17 mouse cellular contexts compared by ENCODE assay signal in the genomic region with DNA sequence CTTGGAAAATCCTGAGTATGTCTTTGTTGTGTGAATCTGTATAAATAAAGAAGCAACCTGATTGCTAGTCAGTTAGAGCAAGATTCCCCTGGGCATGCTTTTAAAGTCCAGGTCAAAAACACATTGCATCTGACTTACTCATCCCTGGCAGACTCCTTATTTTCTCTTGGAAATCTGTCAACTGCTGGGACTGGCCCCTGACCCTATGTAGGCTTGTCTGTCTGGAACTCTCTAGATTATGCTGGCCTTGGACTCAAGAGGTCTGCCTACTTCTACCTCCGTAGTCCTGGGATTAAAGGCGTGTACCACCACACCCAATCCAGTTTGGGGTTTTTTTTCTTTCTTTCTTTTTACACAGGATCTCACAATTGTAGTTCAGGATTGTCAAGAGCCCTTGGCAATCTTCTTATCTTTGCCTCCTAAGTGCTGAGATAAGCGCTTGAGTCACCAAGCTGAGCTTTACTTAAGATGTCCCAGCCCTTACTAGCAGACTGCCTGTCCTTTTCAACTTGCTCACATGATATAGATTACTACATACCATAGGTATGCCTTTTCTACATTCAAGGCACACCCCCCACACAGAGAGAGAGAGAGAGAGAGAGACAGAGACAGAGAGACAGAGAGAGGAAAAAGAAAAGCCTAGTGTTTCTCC. TPM values are rescaled to one million over a fixed set of nuclear protein-coding genes. Genes with fewer than 3 reads are reported as not detected.
DNase-seq lines count a peak whose midpoint lies in the region; ATAC-seq and TF ChIP-seq lines count a peak whose summit lies in the region.
"Had no signal": no experiment of that assay in that cellular context is flagged by ENCODE, and none has a peak within 500 bp of the region (broad histone marks: within the 10 kb centered on the region; RNA-seq: fewer than 3 reads in every experiment).

No protein-coding gene starts in this region.

- ATAC-seq in heart, postnatal 0 days (ENCODE audit: insufficient read depth, low read depth): peak; percentile 44; the same call in 1 of the 2 replicates
- peak; percentile 87 for ATAC-seq in intestine, embryonic 14.5 days (replicated peaks; ENCODE audit: low FRiP score, low TSS enrichment, low read depth)
- ATAC-seq in midbrain, embryonic 11.5 days (ENCODE audit: low FRiP score): no peak
- ATAC-seq in midbrain, postnatal 0 days (ENCODE audit: low FRiP score): no peak
- ATAC-seq: midbrain, embryonic 15.5 days had no signal

- no peak for TF ChIP-seq CTCF in heart, postnatal 0 days (IDR thresholded peaks at IDR 0.05; ENCODE audit: low read depth)
- TF ChIP-seq CTCF in heart, adult 2 months (IDR thresholded peaks at IDR 0.05): no peak
- no peak for TF ChIP-seq CTCF in midbrain, postnatal 0 days (IDR thresholded peaks at IDR 0.05)

- no peaks in the 10 kb centered on the region for H3K9me3 ChIP-seq in heart, postnatal 0 days (replicated peaks; ENCODE audit: control insufficient read depth, low read length)
- H3K9me3 ChIP-seq in intestine, embryonic 14.5 days (ENCODE audit: control insufficient read depth, low read length): no peaks in the 10 kb centered on the region
- no peaks in the 10 kb centered on the region for H3K9me3 ChIP-seq in midbrain, embryonic 11.5 days (ENCODE audit: control insufficient read depth, low read length)
- H3K9me3 ChIP-seq in midbrain, postnatal 0 days (ENCODE audit: low read length): no peaks in the 10 kb centered on the region
- H3K9me3 ChIP-seq: forebrain, embryonic 10.5 days; limb, embryonic 10.5 days; midbrain, embryonic 15.5 days; neural tube, embryonic 12.5 days had no signal

- no peak overlapping the region for H3K27ac ChIP-seq in heart, postnatal 0 days (ENCODE audit: low read depth)
- H3K27ac ChIP-seq in heart, adult 2 months: no peak overlapping the region
- H3K27ac ChIP-seq in intestine, embryonic 14.5 days (ENCODE audit: low read depth): no peak overlapping the region
- H3K27ac ChIP-seq in midbrain, embryonic 11.5 days (ENCODE audit: low read depth, low read length): no peak overlapping the region
- H3K27ac ChIP-seq in midbrain, postnatal 0 days (ENCODE audit: low read depth, low read length): no peak overlapping the region
- H3K27ac ChIP-seq: forebrain, embryonic 10.5 days; limb, embryonic 10.5 days; liver, embryonic 14.5 days; midbrain, embryonic 15.5 days; neural tube, embryonic 12.5 days had no signal

- no peak for TF ChIP-seq EP300 in heart, postnatal 0 days (IDR thresholded peaks at IDR 0.05; ENCODE audit: low read depth)
- no peak for TF ChIP-seq EP300 in heart, adult 2 months (IDR thresholded peaks at IDR 0.05; ENCODE audit: insufficient read depth, low read depth, low read length)

- peaks cover 24% of the 10 kb centered on the region for H3K4me1 ChIP-seq in heart, postnatal 0 days (ENCODE audit: control insufficient read depth, insufficient read depth)
- H3K4me1 ChIP-seq in heart, adult 2 months (ENCODE audit: control insufficient read depth, insufficient read depth, low read length): no peaks in the 10 kb centered on the region; the same call in 1 of the 2 replicates
- no peaks in the 10 kb centered on the region for H3K4me1 ChIP-seq in intestine, embryonic 14.5 days (replicated peaks; ENCODE audit: control insufficient read depth, insufficient read depth, low read length)
- no peaks in the 10 kb centered on the region for H3K4me1 ChIP-seq in midbrain, embryonic 11.5 days (ENCODE audit: control insufficient read depth, insufficient read depth, low read length)
- H3K4me1 ChIP-seq in midbrain, postnatal 0 days (ENCODE audit: insufficient read depth, low read length): no peaks in the 10 kb centered on the region
- H3K4me1 ChIP-seq: forebrain, embryonic 10.5 days; limb, embryonic 10.5 days; midbrain, embryonic 15.5 days; neural tube, embryonic 12.5 days had no signal

- no peak overlapping the region for H3K4me2 ChIP-seq in heart, postnatal 0 days (ENCODE audit: low read depth, low read length)
- no peak overlapping the region for H3K4me2 ChIP-seq in intestine, embryonic 14.5 days (ENCODE audit: low read length)
- H3K4me2 ChIP-seq in midbrain, embryonic 11.5 days: no peak overlapping the region
- H3K4me2 ChIP-seq in midbrain, postnatal 0 days (ENCODE audit: low read depth, low read length, poor library complexity, severe bottlenecking): no peak overlapping the region
- H3K4me2 ChIP-seq: midbrain, embryonic 15.5 days; neural tube, embryonic 12.5 days had no signal

- H3K9ac ChIP-seq in heart, postnatal 0 days (replicated peaks; ENCODE audit: low read depth, low read length): no peak overlapping the region
- H3K9ac ChIP-seq in heart, adult 2 months (ENCODE audit: low read depth, low read length): no peak overlapping the region
- H3K9ac ChIP-seq in intestine, embryonic 14.5 days (ENCODE audit: low read length): no peak overlapping the region
- H3K9ac ChIP-seq in midbrain, embryonic 11.5 days (ENCODE audit: low read length): no peak overlapping the region
- no peak overlapping the region for H3K9ac ChIP-seq in midbrain, postnatal 0 days (replicated peaks; ENCODE audit: low read length, poor library complexity, severe bottlenecking)
- H3K9ac ChIP-seq: liver, embryonic 14.5 days; midbrain, embryonic 15.5 days; neural tube, embryonic 12.5 days had no signal

- DNase-seq in heart, postnatal 0 days (ENCODE audit: low spot score): no peak
- DNase-seq in heart, adult 2 months: no peak
- DNase-seq in MN1 (ENCODE audit: low spot score): peak; percentile 32
- DNase-seq in intestine, embryonic 14.5 days (ENCODE audit: low spot score): no peak
- peak; percentile 79 for DNase-seq in lung, postnatal 36 days
- DNase-seq in midbrain, embryonic 11.5 days (ENCODE audit: low spot score, missing footprints): no peak
- DNase-seq in midbrain, postnatal 0 days (ENCODE audit: low spot score): no peak
- DNase-seq in cerebellum, postnatal 4 days (ENCODE audit: low spot score in 2 of 2): no peak
- DNase-seq: cerebellum, adult 18-20 months; heart, adult 18-20 months; spleen, adult 18-20 months; thymus, adult 18-20 months had no signal

- WGBS in heart, postnatal 0 days: 30% methylated on average over 3 of the region's 3 CpGs
- 37% methylated on average over 3 of the region's 3 CpGs for WGBS in heart, adult 2 months
- WGBS in intestine, embryonic 14.5 days: 47% methylated on average over 3 of the region's 3 CpGs
- WGBS in midbrain, embryonic 11.5 days: 86% methylated on average over 3 of the region's 3 CpGs
- WGBS in midbrain, postnatal 0 days: 86% methylated on average over 3 of the region's 3 CpGs

- TF ChIP-seq POLR2A in heart, adult 2 months (IDR thresholded peaks at IDR 0.05; ENCODE audit: insufficient read depth, low read depth, low read length): no peak

- H3K36me3 ChIP-seq in heart, postnatal 0 days (replicated peaks; ENCODE audit: control insufficient read depth, insufficient read depth, low read length): no peaks in the 10 kb centered on the region
- H3K36me3 ChIP-seq in heart, adult 2 months (ENCODE audit: control insufficient read depth, insufficient read depth, low read length): no peaks in the 10 kb centered on the region
- H3K36me3 ChIP-seq in intestine, embryonic 14.5 days (ENCODE audit: control insufficient read depth, insufficient read depth, low read length): no peaks in the 10 kb centered on the region
- no peaks in the 10 kb centered on the region for H3K36me3 ChIP-seq in midbrain, embryonic 11.5 days (ENCODE audit: control insufficient read depth, insufficient read depth, low read length)
- no peaks in the 10 kb centered on the region for H3K36me3 ChIP-seq in midbrain, postnatal 0 days (ENCODE audit: insufficient read depth, low read length)
- H3K36me3 ChIP-seq: forebrain, embryonic 10.5 days; limb, embryonic 10.5 days; midbrain, embryonic 15.5 days; neural tube, embryonic 12.5 days had no signal

- H3K79me2 ChIP-seq in heart, adult 2 months (replicated peaks; ENCODE audit: control insufficient read depth, insufficient read depth, low read length): no peaks in the 10 kb centered on the region

- intact Hi-C loops in heart, adult 2 months (cut with DNase I): no loop called here

- no peaks in the 10 kb centered on the region for H3K27me3 ChIP-seq in heart, postnatal 0 days (ENCODE audit: control insufficient read depth, insufficient read depth, low read length)
- H3K27me3 ChIP-seq in heart, adult 2 months (ENCODE audit: control insufficient read depth, insufficient read depth, low read length): no peaks in the 10 kb centered on the region
- H3K27me3 ChIP-seq in intestine, embryonic 14.5 days (replicated peaks; ENCODE audit: control insufficient read depth, insufficient read depth, low read length): no peaks in the 10 kb centered on the region
- H3K27me3 ChIP-seq in midbrain, embryonic 11.5 days (ENCODE audit: control insufficient read depth, insufficient read depth, low read length): no peaks in the 10 kb centered on the region
- no peaks in the 10 kb centered on the region for H3K27me3 ChIP-seq in midbrain, postnatal 0 days (ENCODE audit: insufficient read depth, low read length)
- H3K27me3 ChIP-seq: midbrain, embryonic 15.5 days; neural tube, embryonic 12.5 days had no signal

- no peak overlapping the region for H3K4me3 ChIP-seq in heart, postnatal 0 days (ENCODE audit: low read depth, low read length)
- no peak overlapping the region for H3K4me3 ChIP-seq in heart, adult 2 months
- no peak overlapping the region for H3K4me3 ChIP-seq in intestine, embryonic 14.5 days (ENCODE audit: low read depth, low read length)
- no peak overlapping the region for H3K4me3 ChIP-seq in midbrain, embryonic 11.5 days (ENCODE audit: low read depth, low read length)
- no peak overlapping the region for H3K4me3 ChIP-seq in midbrain, postnatal 0 days (ENCODE audit: low read depth, low read length)
- H3K4me3 ChIP-seq: forebrain, embryonic 10.5 days; limb, embryonic 10.5 days; midbrain, embryonic 15.5 days; neural tube, embryonic 12.5 days had no signal

RNA-seq across cellular contexts. Expression of gene Ypel5, which starts 8.1 kb away (rescaled TPM):
- total RNA-seq in heart, postnatal 0 days (2014; rRNA removed; ENCODE audit: low replicate concordance): 32.5 and 39.0 TPM in 2 replicates
- 63.3 and 74.6 TPM in 2 replicates for polyA plus RNA-seq in heart, postnatal 0 days (2015; fragmentation: Nextera tagmentation; extraction: Ambion mirVana)
- 10 to 100 TPM; 35.6 to 36.4 TPM for total RNA-seq in heart, adult 2 months (2021)
- polyA plus RNA-seq in heart, adult 2 months (2012; rRNA removed): 26.6 and 30.8 TPM in 2 replicates
- 35.9 and 39.1 TPM in 2 replicates for polyA plus RNA-seq in intestine, embryonic 14.5 days (2014; fragmentation: Nextera tagmentation; extraction: Ambion mirVana)
- 64.5 and 68.0 TPM in 2 replicates for polyA plus RNA-seq in midbrain, embryonic 11.5 days (2014; fragmentation: Nextera tagmentation; extraction: Ambion mirVana)
- total RNA-seq in midbrain, postnatal 0 days (2014; rRNA removed): 60.3 and 71.8 TPM in 2 replicates
- polyA plus RNA-seq in midbrain, postnatal 0 days (2015; fragmentation: Nextera tagmentation; extraction: Ambion mirVana): 115 and 120 TPM in 2 replicates

Comparison
In these comparisons a context has a peak if more than half of its experiments do, and no peak if none do; other contexts are left out.
1. ATAC-seq: peak in heart, postnatal 0 days (single experiment) and intestine, embryonic 14.5 days (single experiment); none in midbrain, embryonic 11.5 days (single experiment) and midbrain, postnatal 0 days (single experiment).
2. DNase-seq: peak in MN1 (single experiment) and lung, postnatal 36 days (single experiment); none in heart, postnatal 0 days (single experiment), heart, adult 2 months (0 of 2), intestine, embryonic 14.5 days (single experiment), midbrain, embryonic 11.5 days (single experiment), midbrain, postnatal 0 days (single experiment) and cerebellum, postnatal 4 days (0 of 2).